Mouse (Mus musculus) stomach, postnatal 0 days (tissue): ENCODE results near the gene Nxnl2. TPM values are rescaled to one million over a fixed set of nuclear protein-coding genes. Genes with fewer than 3 reads are reported as not detected.

Source experiments
- ATAC-seq: fragments of 200-750 bp; cut with Nextera tagmentation; 2 replicates; pipeline ENCODE4 v1.8.0; 2017; ENCODE audit not compliant: low FRiP score, low TSS enrichment
- DNase-seq: peaks from one replicate; pipeline ENCODE4 v3.0.0-alpha.2; 2016; ENCODE audit warnings: low spot score
- H3K27ac ChIP-seq: fragments of 300-500 bp; sonication (generic); replicated peaks from 2 replicates; pipeline ENCODE4 v1.5.1; 2014; ENCODE audit warnings: mild to moderate bottlenecking, control low read depth
- H3K27me3 ChIP-seq: fragments of 300-500 bp; sonication (generic); 2 replicates; pipeline ENCODE4 v1.6.1; 2014; ENCODE audit warnings: low read length; ENCODE audit not compliant: control insufficient read depth, insufficient read depth
- H3K36me3 ChIP-seq: fragments of 300-500 bp; sonication (generic); 2 replicates; pipeline ENCODE4 v1.6.1; 2014; ENCODE audit warnings: low read length, mixed read lengths; ENCODE audit not compliant: control insufficient read depth, insufficient read depth
- H3K4me1 ChIP-seq: fragments of 300-500 bp; sonication (generic); replicated peaks from 2 replicates; pipeline ENCODE4 v1.6.1; 2014; ENCODE audit warnings: antibody characterized with exemption; ENCODE audit not compliant: control insufficient read depth, insufficient read depth
- H3K4me2 ChIP-seq: fragments of 300-500 bp; sonication (generic); replicated peaks from 2 replicates; pipeline ENCODE4 v1.6.1; 2014; ENCODE audit warnings: low read depth, mild to moderate bottlenecking, control low read depth, moderate library complexity
- H3K4me3 ChIP-seq: fragments of 300-500 bp; sonication (generic); 2 replicates; pipeline ENCODE4 v1.5.1; 2014; ENCODE audit warnings: low read depth, low read length, control low read depth
- H3K9ac ChIP-seq: fragments of 300-500 bp; sonication (generic); 2 replicates; pipeline ENCODE4 v1.6.1; 2014; ENCODE audit warnings: mild to moderate bottlenecking, low read length, control low read depth, mixed read lengths
- H3K9me3 ChIP-seq: fragments of 300-500 bp; sonication (generic); 2 replicates; pipeline ENCODE4 v1.6.1; 2016; ENCODE audit warnings: low read length; ENCODE audit not compliant: control insufficient read depth
- CTCF ChIP-seq: IDR thresholded peaks from 2 replicates; pipeline ENCODE4 v1.5.1; 2016; ENCODE audit warnings: antibody characterized with exemption, low read depth, mild to moderate bottlenecking, moderate library complexity
- EP300 ChIP-seq: optimal IDR thresholded peaks from 2 replicates; pipeline ENCODE3; 2016; ENCODE audit warnings: antibody characterized with exemption
- WGBS: fragments of 180-500 bp; shearing (Covaris S2); extraction: QIAGEN DNeasy Blood & Tissue Kit; methylation state at CpG from one replicate; pipeline ENCODE4 v1.1.7; 2014; 5-methylcytosine and 5-hydroxymethylcytosine counted together
- polyA plus RNA-seq: library from polyadenylated mRNA; unstranded; fragments of >200 nt; fragmentation: Nextera tagmentation; extraction: Ambion mirVana; gene quantifications from 2 replicates; pipeline ENCODE4 v1.2.1, GENCODE M21; 2015

Gene Nxnl2
- polyA plus RNA-seq, 1 experiment from 2014 or later: 4.6 TPM

- Histone ChIP-seq H3K27me3 (no peaks in the 10 kb centered on the region), H3K4me2 (no peak overlapping the region), H3K4me1 (no peaks in the 10 kb centered on the region), H3K36me3 (no peaks in the 10 kb centered on the region), H3K9me3 (no peaks in the 10 kb centered on the region), H3K4me3 (no peak overlapping the region), H3K9ac (no peak overlapping the region), H3K27ac (no peak overlapping the region)
- no peak for TF ChIP-seq CTCF
- TF ChIP-seq EP300: no peak
- 80% methylated on average over 6 of the region's 6 CpGs for WGBS
- ATAC-seq: no peak
- DNase-seq: no peak
Measured at GRCm38 (mm10) chr13:51162246-51162645, 8.6 kb upstream of the Nxnl2 start.

GRCm38 (mm10) chr13:51166711-51167110 is 4.1 kb upstream of the Nxnl2 start:
- no peak overlapping the region for H3K4me3 ChIP-seq
- DNase-seq (no peak), ATAC-seq (no peak)
- no peak overlapping the region for H3K27ac ChIP-seq
- TF ChIP-seq EP300: no peak
- no peak for TF ChIP-seq CTCF
- no peaks in the 10 kb centered on the region for H3K36me3 ChIP-seq
- no peaks in the 10 kb centered on the region for H3K9me3 ChIP-seq
- H3K27me3 ChIP-seq: no peaks in the 10 kb centered on the region; the same call in 1 of the 2 replicates
- no peak overlapping the region for H3K9ac ChIP-seq
- WGBS: 61% methylated on average over 10 of the region's 11 CpGs
- H3K4me2 ChIP-seq: no peak overlapping the region
- H3K4me1 ChIP-seq: no peaks in the 10 kb centered on the region

GRCm38 (mm10) chr13:51170215-51170614 is 607 bp upstream of the Nxnl2 start:
- H3K4me2 ChIP-seq: peak overlapping the region; percentile 82
- ATAC-seq: peak; percentile 45
- TF ChIP-seq EP300 (no peak), CTCF (no peak)
- peak overlapping the region; percentile 51 for H3K4me3 ChIP-seq
- 34% methylated on average over 11 of the region's 11 CpGs for WGBS
- H3K27ac ChIP-seq: no peak overlapping the region
- no peak overlapping the region for H3K9ac ChIP-seq
- no peaks in the 10 kb centered on the region for H3K4me1 ChIP-seq
- no peaks in the 10 kb centered on the region for H3K9me3 ChIP-seq
- DNase-seq: peak; percentile 31
- no peaks in the 10 kb centered on the region; the same call in 1 of the 2 replicates for H3K27me3 ChIP-seq
- no peaks in the 10 kb centered on the region for H3K36me3 ChIP-seq

DNA sequence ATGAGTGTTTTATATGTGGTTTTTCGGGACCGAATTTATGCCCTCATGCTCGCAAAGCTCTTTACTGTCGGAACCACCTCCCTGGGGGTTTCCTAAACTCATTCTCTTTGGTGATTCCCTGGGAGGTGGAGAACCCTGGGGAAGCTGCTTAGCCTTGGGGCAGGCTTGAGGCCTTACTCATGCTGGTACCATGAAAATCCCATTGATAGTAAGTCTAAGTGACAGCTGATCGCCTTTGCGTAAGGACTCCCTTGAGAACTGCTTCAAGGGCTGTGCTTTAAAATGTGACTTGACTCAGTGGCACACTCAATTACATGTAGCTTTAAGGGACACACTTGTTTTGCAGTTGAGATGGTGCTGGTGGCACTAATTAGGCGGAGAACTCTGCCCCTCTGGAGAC is 1.8 kb downstream of the Nxnl2 start:
- ATAC-seq (no peak), DNase-seq (no peak)
- 95% methylated on average over 7 of the region's 7 CpGs for WGBS
- Histone ChIP-seq H3K9me3 (no peaks in the 10 kb centered on the region), H3K4me1 (no peaks in the 10 kb centered on the region), H3K4me3 (no peak overlapping the region), H3K27ac (no peak overlapping the region), H3K9ac (no peak overlapping the region), H3K4me2 (no peak overlapping the region), H3K36me3 (no peaks in the 10 kb centered on the region), H3K27me3 (no peaks in the 10 kb centered on the region; the same call in 1 of the 2 replicates)
- TF ChIP-seq EP300: no peak
- TF ChIP-seq CTCF: no peak

- ATAC-seq: no peak
- Histone ChIP-seq H3K4me2 (no peak overlapping the region), H3K9me3 (no peaks in the 10 kb centered on the region), H3K4me3 (no peak overlapping the region), H3K9ac (no peak overlapping the region), H3K27ac (no peak overlapping the region), H3K27me3 (no peaks in the 10 kb centered on the region), H3K4me1 (no peaks in the 10 kb centered on the region), H3K36me3 (no peaks in the 10 kb centered on the region)
- WGBS: 69% methylated on average over 10 of the region's 10 CpGs
- no peak for DNase-seq
- no peak for TF ChIP-seq EP300
Measured at GRCm38 (mm10) chr13:51178932-51179331, 8.1 kb downstream of the Nxnl2 start.

- DNase-seq (no peak), ATAC-seq (no peak)
- H3K27me3 ChIP-seq: no peaks in the 10 kb centered on the region
- no peak overlapping the region for H3K4me2 ChIP-seq
- H3K4me1 ChIP-seq: no peaks in the 10 kb centered on the region
- H3K36me3 ChIP-seq: no peaks in the 10 kb centered on the region
- TF ChIP-seq CTCF (no peak), EP300 (no peak)
- no peak overlapping the region for H3K27ac ChIP-seq
- 23% methylated on average over 3 of the region's 3 CpGs for WGBS
- H3K9ac ChIP-seq: no peak overlapping the region
- no peak overlapping the region for H3K4me3 ChIP-seq
- no peaks in the 10 kb centered on the region for H3K9me3 ChIP-seq
Measured at GRCm38 (mm10) chr13:51179362-51179761, 8.5 kb downstream of the Nxnl2 start.
